Mouse (Mus musculus) forebrain, embryonic 15.5 days (tissue): Measurements from ENCODE around the gene S1pr5. TPM values are rescaled to one million over a fixed set of nuclear protein-coding genes. Genes with fewer than 3 reads are reported as not detected.
"Not testable (repeated sequence)": the region's sequence is repeated elsewhere in the genome, so short reads cannot be mapped to it uniquely, and the experiment has no call there.

Experiments used
- ATAC-seq: fragments of 200-750 bp; cut with Nextera tagmentation; replicated peaks from 2 replicates; pipeline ENCODE4 v1.8.0; 2017; ENCODE audit warnings: mild to moderate bottlenecking, moderate TSS enrichment, moderate library complexity
- H3K27ac ChIP-seq: fragments of 300-500 bp; sonication (generic); replicated peaks from 2 replicates; pipeline ENCODE4 v1.5.1; 2015; ENCODE audit warnings: mild to moderate bottlenecking, inconsistent platforms
- H3K27me3 ChIP-seq: fragments of 300-500 bp; sonication (generic); 2 replicates; pipeline ENCODE4 v1.6.1; 2015; ENCODE audit warnings: inconsistent platforms
- H3K36me3 ChIP-seq: fragments of 300-500 bp; sonication (generic); 2 replicates; pipeline ENCODE4 v1.6.1; 2015; ENCODE audit warnings: mild to moderate bottlenecking, inconsistent platforms
- H3K4me1 ChIP-seq: fragments of 300-500 bp; sonication (generic); 2 replicates; pipeline ENCODE4 v1.6.1; 2015; ENCODE audit warnings: inconsistent platforms
- H3K4me2 ChIP-seq: fragments of 300-500 bp; sonication (generic); replicated peaks from 2 replicates; pipeline ENCODE4 v1.6.1; 2015; ENCODE audit warnings: mild to moderate bottlenecking, inconsistent platforms
- H3K4me3 ChIP-seq: fragments of 300-500 bp; sonication (generic); 2 replicates; pipeline ENCODE4 v1.5.1; 2015; ENCODE audit warnings: mild to moderate bottlenecking, inconsistent platforms
- H3K9ac ChIP-seq: fragments of 300-500 bp; sonication (generic); replicated peaks from 2 replicates; pipeline ENCODE4 v1.6.1; 2015; ENCODE audit warnings: mild to moderate bottlenecking, inconsistent platforms
- H3K9me3 ChIP-seq: fragments of 300-500 bp; sonication (generic); 2 replicates; pipeline ENCODE4 v1.6.1; 2016; ENCODE audit warnings: inconsistent platforms
- WGBS: fragments of 180-500 bp; shearing (Covaris S2); methylation state at CpG from one replicate; pipeline ENCODE4 v1.1.7; 2015; ENCODE audit warnings: mixed read lengths; 5-methylcytosine and 5-hydroxymethylcytosine counted together
- polyA plus RNA-seq: library from polyadenylated mRNA; unstranded; fragments of >200 nt; fragmentation: Nextera tagmentation; extraction: Ambion mirVana; gene quantifications from 2 replicates; pipeline ENCODE4 v1.2.1, GENCODE M21; 2015

S1pr5 gene
- polyA plus RNA-seq, 1 experiment from 2014 or later: 1.6 TPM

GRCm38 (mm10) chr9:21232867-21233266 is 15.4 kb downstream of the S1pr5 start:
- H3K27ac ChIP-seq: no peak overlapping the region
- H3K9ac ChIP-seq: no peak overlapping the region
- H3K4me2 ChIP-seq: no peak overlapping the region
- H3K27me3 ChIP-seq: no peaks in the 10 kb centered on the region
- peaks cover 17% of the 10 kb centered on the region for H3K4me1 ChIP-seq
- H3K4me3 ChIP-seq: no peak overlapping the region
- WGBS: 87% methylated on average over 5 of the region's 5 CpGs
- no peaks in the 10 kb centered on the region for H3K9me3 ChIP-seq
- ATAC-seq: no peak
- H3K36me3 ChIP-seq: peaks cover 39% of the 10 kb centered on the region; the same call in 1 of the 2 replicates

GRCm38 (mm10) chr9:21231551-21231950 is 16.7 kb downstream of the S1pr5 start:
- Histone ChIP-seq H3K4me1 (peaks cover 15% of the 10 kb centered on the region), H3K4me3 (no peak overlapping the region), H3K27ac (no peak overlapping the region), H3K36me3 (peaks cover 39% of the 10 kb centered on the region; the same call in 1 of the 2 replicates), H3K9ac (no peak overlapping the region), H3K9me3 (no peaks in the 10 kb centered on the region), H3K27me3 (no peaks in the 10 kb centered on the region), H3K4me2 (no peak overlapping the region)
- ATAC-seq: no peak
- WGBS: 62% methylated on average over 23 of the region's 23 CpGs

- Histone ChIP-seq H3K9me3 (no peaks in the 10 kb centered on the region), H3K27me3 (no peaks in the 10 kb centered on the region), H3K4me1 (peaks cover 18% of the 10 kb centered on the region), H3K4me3 (peak overlapping the region; percentile 33), H3K9ac (peak overlapping the region; percentile 48), H3K4me2 (peak overlapping the region; percentile 49), H3K36me3 (peaks cover 21% of the 10 kb centered on the region; the same call in 1 of the 2 replicates), H3K27ac (0 out of 2 replicates have a peak overlapping the region, but pooled peaks have one; percentile 9)
- 14% methylated on average over 16 of the region's 16 CpGs for WGBS
- peak; percentile 64 for ATAC-seq
These were observed 20.9 kb downstream of the S1pr5 start for GRCm38 (mm10) chr9:21227342-21227741.

GRCm38 (mm10) chr9:21225415-21225758 is 22.9 kb downstream of the S1pr5 start:
- H3K9me3 ChIP-seq: no peaks in the 10 kb centered on the region
- peaks cover 26% of the 10 kb centered on the region for H3K4me1 ChIP-seq
- no peaks in the 10 kb centered on the region for H3K27me3 ChIP-seq
- H3K4me3 ChIP-seq: peak overlapping the region; percentile 3; the same call in 1 of the 2 replicates
- peak overlapping the region; percentile 22 for H3K4me2 ChIP-seq
- 22% methylated on average over 7 of the region's 7 CpGs for WGBS
- ATAC-seq: no peak
- no peak overlapping the region for H3K9ac ChIP-seq
- H3K27ac ChIP-seq: no peak overlapping the region
- peaks cover 15% of the 10 kb centered on the region; the same call in 1 of the 2 replicates for H3K36me3 ChIP-seq

GRCm38 (mm10) chr9:21224576-21225414 is 23.4 kb downstream of the S1pr5 start:
- H3K4me1 ChIP-seq: peaks cover 26% of the 10 kb centered on the region

GRCm38 (mm10) chr9:21223906-21224305 is 24.3 kb downstream of the S1pr5 start:
- no peak overlapping the region for H3K4me2 ChIP-seq
- no peaks in the 10 kb centered on the region for H3K9me3 ChIP-seq
- 90% methylated on average over 6 of the region's 6 CpGs for WGBS
- 0 out of 2 replicates have a peak, but pooled peaks cover 1% of the 10 kb centered on the region for H3K36me3 ChIP-seq
- H3K4me3 ChIP-seq: no peak overlapping the region
- no peaks in the 10 kb centered on the region for H3K27me3 ChIP-seq
- no peak overlapping the region for H3K27ac ChIP-seq
- no peak overlapping the region for H3K9ac ChIP-seq
- peaks cover 26% of the 10 kb centered on the region for H3K4me1 ChIP-seq
- no peak for ATAC-seq

More at GRCm38 (mm10) chr9:21224576-21225414, 23.4 kb downstream of the S1pr5 start:
- Histone ChIP-seq H3K9me3 (no peaks in the 10 kb centered on the region), H3K4me2 (peak overlapping the region; percentile 22), H3K9ac (no peak overlapping the region), H3K36me3 (peaks cover 9% of the 10 kb centered on the region; the same call in 1 of the 2 replicates), H3K27me3 (no peaks in the 10 kb centered on the region), H3K27ac (no peak overlapping the region), H3K4me3 (peak overlapping the region; percentile 3; the same call in 1 of the 2 replicates)
- 26% methylated on average over 26 of the region's 26 CpGs for WGBS
- no peak for ATAC-seq

GRCm38 (mm10) chr9:21223490-21223889 is 24.8 kb downstream of the S1pr5 start:
- H3K27ac ChIP-seq, H3K9me3 ChIP-seq, H3K27me3 ChIP-seq, H3K4me2 ChIP-seq, ATAC-seq, H3K9ac ChIP-seq, H3K4me3 ChIP-seq, H3K36me3 ChIP-seq: not testable (repeated sequence)
- peaks cover 26% of the 10 kb centered on the region for H3K4me1 ChIP-seq
- 96% methylated on average over 2 of the region's 2 CpGs for WGBS

- 16% methylated on average over 7 of the region's 7 CpGs for WGBS
- H3K27me3 ChIP-seq: no peaks in the 10 kb centered on the region
- ATAC-seq: peak; percentile 42; the same call in 1 of the 2 replicates
- H3K9me3 ChIP-seq: no peaks in the 10 kb centered on the region
- H3K4me1 ChIP-seq: peaks cover 16% of the 10 kb centered on the region
- H3K27ac ChIP-seq: no peak overlapping the region
- no peak overlapping the region for H3K4me3 ChIP-seq
- H3K9ac ChIP-seq: no peak overlapping the region
- H3K4me2 ChIP-seq: no peak overlapping the region
- H3K36me3 ChIP-seq: no peaks in the 10 kb centered on the region
These were observed 26.8 kb downstream of the S1pr5 start for GRCm38 (mm10) chr9:21221383-21221929.

- H3K4me3 ChIP-seq: peak overlapping the region; percentile 29
- ATAC-seq: peak; percentile 84
- no peak overlapping the region for H3K27ac ChIP-seq
- whole genome bisulfite sequencing: 17% methylated on average over 21 of the region's 21 CpGs
- H3K4me1 ChIP-seq: peaks cover 19% of the 10 kb centered on the region
- H3K27me3 ChIP-seq: no peaks in the 10 kb centered on the region
- no peaks in the 10 kb centered on the region for H3K9me3 ChIP-seq
- H3K4me2 ChIP-seq: peak overlapping the region; percentile 39
- H3K9ac ChIP-seq: 0 out of 2 replicates have a peak overlapping the region, but pooled peaks have one; percentile 5
- H3K36me3 ChIP-seq: no peaks in the 10 kb centered on the region
These were observed 27.5 kb downstream of the S1pr5 start for GRCm38 (mm10) chr9:21220490-21221382.

- Histone ChIP-seq H3K4me3 (no peak overlapping the region), H3K27me3 (no peaks in the 10 kb centered on the region), H3K4me2 (no peak overlapping the region), H3K27ac (no peak overlapping the region), H3K9ac (no peak overlapping the region), H3K36me3 (no peaks in the 10 kb centered on the region), H3K9me3 (no peaks in the 10 kb centered on the region), H3K4me1 (peaks cover 15% of the 10 kb centered on the region)
- WGBS: 58% methylated on average over 3 of the region's 3 CpGs
- no peak for ATAC-seq
These were observed 28.4 kb downstream of the S1pr5 start for GRCm38 (mm10) chr9:21219820-21220219.

- H3K4me3 ChIP-seq: no peak overlapping the region
- no peaks in the 10 kb centered on the region for H3K27me3 ChIP-seq
- H3K4me1 ChIP-seq: peaks cover 12% of the 10 kb centered on the region
- H3K4me2 ChIP-seq: peak overlapping the region; percentile 20; the same call in 1 of the 2 replicates
- H3K36me3 ChIP-seq: peaks cover 5% of the 10 kb centered on the region; the same call in 1 of the 2 replicates
- H3K9me3 ChIP-seq: no peaks in the 10 kb centered on the region
- H3K27ac ChIP-seq: no peak overlapping the region
- WGBS: 72% methylated on average over 25 of the region's 25 CpGs
- ATAC-seq: peak; percentile 62
- H3K9ac ChIP-seq: no peak overlapping the region
These were observed 32.0 kb downstream of the S1pr5 start for GRCm38 (mm10) chr9:21216050-21216841.
